Mouse (Mus musculus): ENCODE results near the gene Bsph2. TPM values are rescaled to one million over a fixed set of nuclear protein-coding genes. Genes with fewer than 3 reads are reported as not detected.

Gene Bsph2
- total RNA-seq (2018; cell fraction: chromatin; rRNA removed) = not detected
- total RNA-seq (2018; cell fraction: cytosol; rRNA removed) = not detected
- not detected for total RNA-seq (2018; cell fraction: nucleus; rRNA removed)
- polyA plus RNA-seq (2018) = not detected in 3 replicates

- Histone ChIP-seq H3K4me3 (ENCODE audit: inconsistent target) (no peak within 1 kb of the TSS), H3K36me3 (ENCODE audit: inconsistent target) (no peaks in the 10 kb centered on the region), H3K27ac (no peak within 1 kb of the TSS), H3K79me2 (ENCODE audit: inconsistent target) (no peaks in the 10 kb centered on the region)
Measured at GRCm38 (mm10) chr7:13570967-13571366, at the start of gene Bsph2. Gene Bsph2 (minus strand): TSS chr7:13571067.

GRCm38 (mm10) chr7:13511539-13511938, 59.3 kb downstream of the Bsph2 start:
- Histone ChIP-seq H3K36me3 (ENCODE audit: inconsistent target) (no peaks in the 10 kb centered on the region), H3K27ac (no peak overlapping the region)
- WGBS (ENCODE audit: missing documents) = 18% methylated on average over 1 of the region's 1 CpGs

More at GRCm38 (mm10) chr7:13511539-13511938, 59.3 kb downstream of the Bsph2 start:
- Histone ChIP-seq H3K4me3 (ENCODE audit: inconsistent target) (no peak overlapping the region), H3K79me2 (ENCODE audit: inconsistent target) (no peaks in the 10 kb centered on the region)

Other genes with a start within 250 kb of the Bsph2 start
- 0.12 to 0.19 TPM in 2 of 3 replicates, not detected in the other for gene Pla2g4c, start 246.4 kb downstream of the Bsph2 start, polyA plus RNA-seq (2018)
- not detected in 3 replicates for gene Cabp5, start 172.9 kb downstream of the Bsph2 start, polyA plus RNA-seq (2018)
- not detected in 3 replicates for gene Bsph1, start 120.2 kb downstream of the Bsph2 start, polyA plus RNA-seq (2018)
- not detected in 3 replicates for gene Sult2a5, start 52.9 kb upstream of the Bsph2 start, polyA plus RNA-seq (2018)
- gene Sult2a2, start 162.4 kb upstream of the Bsph2 start, polyA plus RNA-seq (2018) = not detected in 3 replicates